Mouse (Mus musculus) midbrain, embryonic 13.5 days (tissue): Measurements from ENCODE around the gene Zcchc10. TPM values are rescaled to one million over a fixed set of nuclear protein-coding genes. Genes with fewer than 3 reads are reported as not detected.

Experiments
- ATAC-seq: fragments of 200-750 bp; cut with Nextera tagmentation; 2 replicates; pipeline ENCODE4 v1.8.0; 2017; ENCODE audit warnings: mild to moderate bottlenecking, moderate TSS enrichment, moderate library complexity
- H3K27ac ChIP-seq: fragments of 300-500 bp; sonication (generic); 2 replicates; pipeline ENCODE4 v1.5.1; 2015; ENCODE audit warnings: inconsistent platforms, mild to moderate bottlenecking, moderate library complexity
- H3K27me3 ChIP-seq: fragments of 300-500 bp; sonication (generic); 2 replicates; pipeline ENCODE4 v1.6.1; 2015; ENCODE audit warnings: mild to moderate bottlenecking, inconsistent platforms
- H3K36me3 ChIP-seq: fragments of 300-500 bp; sonication (generic); 2 replicates; pipeline ENCODE4 v1.6.1; 2015; ENCODE audit warnings: mild to moderate bottlenecking, inconsistent platforms
- H3K4me1 ChIP-seq: fragments of 300-500 bp; sonication (generic); replicated peaks from 2 replicates; pipeline ENCODE4 v1.6.1; 2015; ENCODE audit warnings: inconsistent platforms
- H3K4me2 ChIP-seq: fragments of 300-500 bp; sonication (generic); replicated peaks from 2 replicates; pipeline ENCODE4 v1.6.1; 2015; ENCODE audit warnings: moderate library complexity, mild to moderate bottlenecking, inconsistent platforms
- H3K4me3 ChIP-seq: fragments of 300-500 bp; sonication (generic); replicated peaks from 2 replicates; pipeline ENCODE4 v1.5.1; 2015; ENCODE audit warnings: mild to moderate bottlenecking, inconsistent platforms
- H3K9ac ChIP-seq: fragments of 300-500 bp; sonication (generic); replicated peaks from 2 replicates; pipeline ENCODE4 v1.6.1; 2015; ENCODE audit warnings: mild to moderate bottlenecking, inconsistent platforms
- H3K9me3 ChIP-seq: fragments of 300-500 bp; sonication (generic); 2 replicates; pipeline ENCODE4 v1.6.1; 2016; ENCODE audit warnings: mild to moderate bottlenecking, inconsistent platforms
- whole genome bisulfite sequencing: fragments of 180-500 bp; shearing (Covaris S2); methylation state at CpG from one replicate; pipeline ENCODE4 v1.1.7; 2015; 5-methylcytosine and 5-hydroxymethylcytosine counted together
- polyA plus RNA-seq: library from polyadenylated mRNA; unstranded; fragments of >200 nt; fragmentation: Nextera tagmentation; extraction: Ambion mirVana; gene quantifications from 2 replicates; pipeline ENCODE4 v1.2.1, GENCODE M21; 2015

Zcchc10 gene
- polyA plus RNA-seq, 1 experiment from 2014 or later: 17.0 TPM

DNA sequence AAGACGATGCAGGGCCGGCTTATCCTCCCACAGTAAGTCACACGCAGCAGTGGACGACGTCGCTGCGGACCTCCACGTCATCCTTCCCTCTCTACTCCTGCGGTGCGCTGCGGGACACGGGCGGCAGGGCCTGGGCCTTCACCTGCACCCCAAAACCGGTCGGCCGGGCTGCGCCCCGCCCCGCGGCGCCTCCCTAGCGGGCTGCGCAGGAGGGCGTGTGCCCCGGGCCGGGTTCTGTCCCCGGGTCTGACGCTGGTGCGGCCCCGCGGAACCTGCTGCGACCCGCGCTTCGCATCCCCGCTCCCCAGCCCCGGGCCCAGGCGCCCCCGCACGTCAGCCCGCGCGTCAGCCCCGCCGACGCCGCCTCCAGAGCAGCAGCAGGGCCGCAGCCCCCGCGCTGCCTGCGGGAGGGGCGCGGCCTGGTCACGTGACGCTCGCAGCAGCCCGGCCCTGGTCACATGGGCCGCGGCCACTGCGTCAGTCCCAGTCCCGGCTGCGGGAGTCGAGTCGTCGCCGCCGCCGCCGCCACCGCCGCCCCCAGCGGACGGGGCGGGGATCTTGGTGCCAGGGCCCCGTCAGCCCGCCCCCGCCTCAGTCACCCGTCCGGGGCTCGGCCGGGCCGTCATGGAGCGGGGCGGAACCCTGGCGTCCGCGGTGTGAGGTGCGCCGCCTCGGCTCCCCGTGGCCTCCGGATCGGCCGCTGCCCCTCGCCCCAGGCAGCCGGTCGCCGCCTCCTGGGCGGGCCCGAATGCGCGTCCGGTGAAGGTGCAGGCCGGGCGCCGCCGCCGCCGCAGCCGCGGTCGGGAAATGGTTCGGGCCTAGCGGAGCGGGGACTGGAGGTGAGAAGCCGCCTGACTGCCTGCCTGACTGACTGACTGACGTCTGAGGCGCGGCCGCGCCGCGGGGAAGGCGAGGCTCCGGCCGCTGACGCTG is 26.1 kb downstream of the Zcchc10 start, which contains the start of gene Aff4:
Gene Aff4 (plus strand): TSS at position 543 of the 933 bp plus-strand sequence.
- H3K4me2 ChIP-seq: peak within 1 kb of the TSS; percentile 82
- no peaks in the 10 kb centered on the region for H3K36me3 ChIP-seq
- peak; percentile 94 for ATAC-seq
- peak within 1 kb of the TSS; percentile 73 for H3K4me3 ChIP-seq
- no peaks in the 10 kb centered on the region for H3K9me3 ChIP-seq
- H3K4me1 ChIP-seq: peaks cover 19% of the 10 kb centered on the region
- H3K9ac ChIP-seq: peak within 1 kb of the TSS; percentile 99
- under 1% methylated on average over 120 of the region's 127 CpGs for WGBS
- H3K27ac ChIP-seq: peak within 1 kb of the TSS; percentile 97
- peaks cover 4% of the 10 kb centered on the region; the same call in 1 of the 2 replicates for H3K27me3 ChIP-seq

GRCm38 (mm10) chr11:53351224-53351942 is 26.9 kb downstream of the Zcchc10 start:
- WGBS: under 1% methylated on average over 35 of the region's 35 CpGs
- Histone ChIP-seq H3K27me3 (peaks cover 4% of the 10 kb centered on the region; the same call in 1 of the 2 replicates), H3K27ac (peak overlapping the region; percentile 97), H3K9ac (peak overlapping the region; percentile 99), H3K4me2 (peak overlapping the region; percentile 82), H3K9me3 (no peaks in the 10 kb centered on the region), H3K4me1 (peaks cover 19% of the 10 kb centered on the region), H3K4me3 (peak overlapping the region; percentile 73), H3K36me3 (no peaks in the 10 kb centered on the region)
- ATAC-seq: peak; percentile 27; the same call in 1 of the 2 replicates

GRCm38 (mm10) chr11:53351943-53352590 is 27.6 kb downstream of the Zcchc10 start:
- Histone ChIP-seq H3K4me2 (peak overlapping the region; percentile 82), H3K36me3 (no peaks in the 10 kb centered on the region), H3K27ac (peak overlapping the region; percentile 97), H3K4me3 (peak overlapping the region; percentile 73), H3K27me3 (peaks cover 4% of the 10 kb centered on the region; the same call in 1 of the 2 replicates), H3K9ac (peak overlapping the region; percentile 99), H3K9me3 (no peaks in the 10 kb centered on the region), H3K4me1 (peaks cover 19% of the 10 kb centered on the region)
- ATAC-seq: no peak
- 3% methylated on average over 14 of the region's 14 CpGs for whole genome bisulfite sequencing

DNA sequence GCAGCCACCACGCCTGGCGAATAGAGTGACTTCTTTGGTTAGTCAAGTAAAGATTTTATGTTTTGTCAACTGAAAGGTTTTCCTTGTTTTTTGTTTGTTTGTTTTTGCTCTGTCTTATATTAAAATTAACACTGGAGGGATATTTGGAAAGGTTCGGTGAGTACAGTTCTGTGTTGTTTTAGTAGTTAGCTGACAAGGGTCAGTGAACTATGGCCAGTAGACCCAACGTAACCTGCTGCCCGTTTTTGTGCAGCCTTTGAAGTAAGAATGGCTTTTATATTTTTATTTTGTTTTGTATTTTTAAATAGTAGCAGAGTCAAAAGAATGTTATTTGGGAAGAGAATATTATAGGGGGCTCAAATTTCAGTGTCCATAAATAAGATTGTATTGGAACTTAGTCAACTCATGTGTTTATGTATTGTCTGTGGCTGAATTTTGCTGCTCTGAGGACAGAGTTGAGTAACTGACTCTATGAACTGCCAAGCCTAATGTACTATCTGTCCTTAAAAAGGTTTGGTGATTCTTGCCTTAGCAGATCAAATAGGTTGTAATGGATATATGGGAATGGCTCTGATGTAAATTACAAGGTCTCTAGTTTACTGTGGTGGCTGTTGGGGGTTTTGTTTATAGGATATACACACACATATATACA is 34.2 kb downstream of the Zcchc10 start:
- 96% methylated on average over 5 of the region's 5 CpGs for WGBS
- H3K9ac ChIP-seq: no peak overlapping the region
- H3K4me2 ChIP-seq: no peak overlapping the region
- no peaks in the 10 kb centered on the region for H3K9me3 ChIP-seq
- peaks cover 8% of the 10 kb centered on the region; the same call in 1 of the 2 replicates for H3K4me1 ChIP-seq
- no peaks in the 10 kb centered on the region for H3K36me3 ChIP-seq
- H3K4me3 ChIP-seq: no peak overlapping the region
- no peak overlapping the region for H3K27ac ChIP-seq
- no peak for ATAC-seq
- H3K27me3 ChIP-seq: no peaks in the 10 kb centered on the region

DNA sequence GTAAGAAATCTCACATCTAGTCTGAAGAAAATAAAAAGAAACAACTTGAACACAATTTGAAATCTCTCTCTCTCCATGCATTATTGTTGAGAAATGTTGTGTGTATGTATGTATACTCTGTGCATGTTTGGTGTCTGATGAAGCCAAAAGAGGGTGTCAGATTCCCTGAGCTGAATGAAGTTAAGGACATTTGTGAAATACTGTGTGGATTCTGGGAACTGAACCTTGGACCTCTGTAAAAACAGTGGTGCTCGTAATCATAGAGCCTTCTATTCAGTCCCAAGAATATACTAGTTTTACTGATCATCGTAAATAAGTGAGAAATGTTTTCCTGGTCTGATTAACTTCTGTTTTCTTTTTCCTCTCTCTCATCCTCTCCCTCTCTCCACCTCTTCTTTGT is 42.6 kb downstream of the Zcchc10 start:
- no peak overlapping the region for H3K4me3 ChIP-seq
- H3K9ac ChIP-seq: no peak overlapping the region
- WGBS: 94% methylated on average over 2 of the region's 2 CpGs
- no peaks in the 10 kb centered on the region for H3K9me3 ChIP-seq
- H3K36me3 ChIP-seq: peaks cover 18% of the 10 kb centered on the region
- H3K27ac ChIP-seq: no peak overlapping the region
- no peak overlapping the region for H3K4me2 ChIP-seq
- no peak for ATAC-seq
- H3K4me1 ChIP-seq: no peaks in the 10 kb centered on the region
- no peaks in the 10 kb centered on the region for H3K27me3 ChIP-seq

- Histone ChIP-seq H3K4me3 (no peak overlapping the region), H3K4me1 (no peaks in the 10 kb centered on the region), H3K36me3 (peaks cover 52% of the 10 kb centered on the region), H3K27me3 (no peaks in the 10 kb centered on the region), H3K4me2 (no peak overlapping the region), H3K9me3 (no peaks in the 10 kb centered on the region), H3K9ac (no peak overlapping the region), H3K27ac (no peak overlapping the region)
- ATAC-seq: no peak
- WGBS: 87% methylated on average over 1 of the region's 1 CpGs
Measured at GRCm38 (mm10) chr11:53378918-53379317, 54.4 kb downstream of the Zcchc10 start.

Other genes with a start within 250 kb of the Zcchc10 start
- 57.0 and 58.7 TPM in 2 replicates for gene Hspa4, start 24.2 kb upstream of the Zcchc10 start, polyA plus RNA-seq
- gene Aff4, start 26.2 kb downstream of the Zcchc10 start, polyA plus RNA-seq: 66.4 and 81.6 TPM in 2 replicates
- gene Leap2, start 98.5 kb downstream of the Zcchc10 start, polyA plus RNA-seq: not detected in 2 replicates
- 644 and 672 TPM in 2 replicates for gene Uqcrq, start 106.2 kb downstream of the Zcchc10 start, polyA plus RNA-seq
- gene Gdf9, start 106.3 kb downstream of the Zcchc10 start, polyA plus RNA-seq: 3.3 and 3.7 TPM in 2 replicates
- not detected in 2 replicates for gene Gm10447, start 132.4 kb downstream of the Zcchc10 start, polyA plus RNA-seq
- 1.8 and 2.2 TPM in 2 replicates for gene Shroom1, start 132.5 kb downstream of the Zcchc10 start, polyA plus RNA-seq
- not detected in 2 replicates for gene Gm9837, start 145.8 kb downstream of the Zcchc10 start, polyA plus RNA-seq
- gene Gm9945, start 155.5 kb downstream of the Zcchc10 start, polyA plus RNA-seq: not detected in 2 replicates
- gene Sowaha, start 155.6 kb downstream of the Zcchc10 start, polyA plus RNA-seq: 0.31 and 0.42 TPM in 2 replicates
- gene Sept8, start 194.6 kb downstream of the Zcchc10 start, polyA plus RNA-seq: 11.0 and 12.7 TPM in 2 replicates
- gene Kif3a, start 242.7 kb downstream of the Zcchc10 start, polyA plus RNA-seq: 232 and 283 TPM in 2 replicates